Mouse (Mus musculus) liver, embryonic 15.5 days (tissue): ENCODE results near the gene Bivm. TPM values are rescaled to one million over a fixed set of nuclear protein-coding genes. Genes with fewer than 3 reads are reported as not detected.
A peak's percentile ranks its signal among the peaks of the same experiment; 100 is the strongest.

Experiments
- ATAC-seq: fragments of 200-750 bp; cut with Nextera tagmentation; 2 replicates; pipeline ENCODE4 v1.8.0; 2017; ENCODE audit warnings: moderate number of reproducible peaks, mild to moderate bottlenecking, moderate library complexity; ENCODE audit not compliant: insufficient read depth
- H3K27ac ChIP-seq: fragments of 300-500 bp; sonication (generic); replicated peaks from 2 replicates; pipeline ENCODE4 v1.5.1; 2015; ENCODE audit warnings: mild to moderate bottlenecking, inconsistent platforms
- H3K27me3 ChIP-seq: fragments of 300-500 bp; sonication (generic); 2 replicates; pipeline ENCODE4 v1.6.1; 2015; ENCODE audit warnings: mild to moderate bottlenecking, inconsistent platforms
- H3K36me3 ChIP-seq: fragments of 300-500 bp; sonication (generic); replicated peaks from 2 replicates; pipeline ENCODE4 v1.6.1; 2015; ENCODE audit warnings: moderate library complexity, mild to moderate bottlenecking, inconsistent platforms
- H3K4me1 ChIP-seq: fragments of 300-500 bp; sonication (generic); replicated peaks from 2 replicates; pipeline ENCODE4 v1.6.1; 2015; ENCODE audit warnings: inconsistent platforms
- H3K4me2 ChIP-seq: fragments of 300-500 bp; sonication (generic); 2 replicates; pipeline ENCODE4 v1.6.1; 2015; ENCODE audit warnings: moderate library complexity, mild to moderate bottlenecking, inconsistent platforms
- H3K4me3 ChIP-seq: fragments of 300-500 bp; sonication (generic); replicated peaks from 2 replicates; pipeline ENCODE4 v1.5.1; 2015; ENCODE audit warnings: mild to moderate bottlenecking, inconsistent platforms
- H3K9ac ChIP-seq: fragments of 300-500 bp; sonication (generic); 2 replicates; pipeline ENCODE4 v1.6.1; 2015; ENCODE audit warnings: moderate library complexity, mild to moderate bottlenecking, inconsistent platforms
- H3K9me3 ChIP-seq: fragments of 300-500 bp; sonication (generic); replicated peaks from 2 replicates; pipeline ENCODE4 v1.6.1; 2016; ENCODE audit warnings: inconsistent platforms
- WGBS: fragments of 180-500 bp; shearing (Covaris S2); methylation state at CpG from one replicate; pipeline ENCODE4 v1.1.7; 2015; ENCODE audit warnings: mixed read lengths; ENCODE audit not compliant: insufficient replicate concordance; 5-methylcytosine and 5-hydroxymethylcytosine counted together
- polyA plus RNA-seq: library from polyadenylated mRNA; unstranded; fragments of >200 nt; fragmentation: Nextera tagmentation; extraction: Ambion mirVana; gene quantifications from 2 replicates; pipeline ENCODE4 v1.2.1, GENCODE M21; 2015

Gene Bivm
- polyA plus RNA-seq, 1 experiment from 2014 or later: 3.6 TPM

- no peak overlapping the region for H3K27ac ChIP-seq
- peaks cover 10% of the 10 kb centered on the region for H3K36me3 ChIP-seq
- H3K27me3 ChIP-seq: no peaks in the 10 kb centered on the region
- H3K9ac ChIP-seq: no peak overlapping the region
- H3K4me1 ChIP-seq: no peaks in the 10 kb centered on the region
- no peaks in the 10 kb centered on the region for H3K9me3 ChIP-seq
- H3K4me2 ChIP-seq: no peak overlapping the region
- WGBS: 58% methylated on average over 4 of the region's 4 CpGs
- no peak overlapping the region for H3K4me3 ChIP-seq
- no peak for ATAC-seq
Measured at GRCm38 (mm10) chr1:44140232-44140631, 21.5 kb downstream of the Bivm start.

DNA sequence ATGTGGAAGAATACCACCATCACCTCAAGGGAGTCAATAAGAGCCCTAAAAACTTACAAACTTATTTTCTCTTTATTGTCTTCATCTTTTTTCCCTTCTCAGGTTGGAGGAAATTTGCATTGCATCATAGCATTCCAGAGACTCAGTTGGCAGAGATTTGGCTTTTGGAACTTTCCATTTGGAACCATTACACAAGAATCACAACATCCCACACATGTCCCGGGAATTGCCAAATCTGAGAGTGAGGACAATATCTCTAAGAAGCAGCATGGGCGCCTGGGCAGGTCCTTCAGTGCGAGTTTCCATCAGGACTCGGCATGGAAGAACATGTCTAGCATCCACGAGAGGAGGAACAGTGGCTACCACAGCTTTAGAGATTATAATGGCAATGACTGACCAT lies 24.0 kb downstream of the Bivm start:
- no peak for ATAC-seq
- Histone ChIP-seq H3K27ac (no peak overlapping the region), H3K36me3 (peaks cover 7% of the 10 kb centered on the region; the same call in 1 of the 2 replicates), H3K4me3 (no peak overlapping the region), H3K27me3 (no peaks in the 10 kb centered on the region), H3K9ac (no peak overlapping the region), H3K9me3 (no peaks in the 10 kb centered on the region), H3K4me2 (no peak overlapping the region), H3K4me1 (peaks cover 10% of the 10 kb centered on the region)
- 68% methylated on average over 5 of the region's 5 CpGs for WGBS

DNA sequence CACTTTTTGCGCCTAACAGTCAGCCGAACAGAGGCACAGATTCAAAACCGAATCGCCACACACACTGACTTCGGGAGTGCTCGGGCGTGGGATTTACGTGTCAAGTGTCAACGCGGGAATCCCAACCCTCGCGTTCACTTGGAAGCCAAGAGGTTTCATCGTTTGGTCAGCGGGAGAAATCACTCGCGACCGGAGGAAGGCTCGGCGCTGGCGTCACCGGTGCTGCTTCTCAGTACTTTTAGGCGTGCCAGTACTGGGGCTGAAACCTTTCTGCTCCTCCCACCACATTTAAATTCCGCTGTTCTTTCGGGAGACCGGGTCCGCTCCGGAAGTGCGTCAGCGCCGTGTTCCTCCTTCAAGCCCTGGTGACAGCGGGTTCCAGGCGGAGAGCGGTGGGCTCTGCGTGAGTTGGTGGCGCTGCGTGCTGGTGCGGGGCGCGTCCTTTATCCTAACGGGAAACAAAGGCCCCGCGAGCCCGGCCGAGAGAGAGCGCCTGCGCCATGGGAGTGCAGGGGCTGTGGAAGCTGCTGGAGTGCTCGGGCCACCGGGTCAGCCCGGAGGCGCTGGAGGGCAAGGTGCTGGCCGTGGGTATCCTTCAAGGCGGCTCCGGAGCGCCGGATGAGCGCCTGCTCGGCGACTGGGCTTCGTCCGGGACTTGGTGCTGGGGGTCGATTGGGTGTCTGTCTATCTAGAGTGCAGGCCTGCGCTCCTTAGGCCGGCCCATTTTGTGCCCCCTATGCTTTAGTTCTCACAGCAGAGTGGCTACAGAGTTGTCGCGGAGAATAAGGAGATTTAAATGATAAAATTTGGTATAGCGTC lies 29.0 kb downstream of the Bivm start, which contains the start of gene Ercc5:
Ercc5 (plus strand) TSS at position 182 of the 819 bp plus-strand sequence.
- H3K9me3 ChIP-seq: no peaks in the 10 kb centered on the region
- WGBS: under 1% methylated on average over 66 of the region's 66 CpGs
- H3K4me2 ChIP-seq: peak within 1 kb of the TSS; percentile 89
- H3K36me3 ChIP-seq: 0 out of 2 replicates have a peak, but pooled peaks cover 5% of the 10 kb centered on the region
- H3K4me1 ChIP-seq: peaks cover 18% of the 10 kb centered on the region
- no peaks in the 10 kb centered on the region for H3K27me3 ChIP-seq
- ATAC-seq: peak; percentile 97
- H3K27ac ChIP-seq: peak within 1 kb of the TSS; percentile 88
- H3K4me3 ChIP-seq: peak within 1 kb of the TSS; percentile 95
- H3K9ac ChIP-seq: peak within 1 kb of the TSS; percentile 89

GRCm38 (mm10) chr1:44148706-44149105 lies 29.9 kb downstream of the Bivm start:
- no peak for ATAC-seq
- H3K27me3 ChIP-seq: no peaks in the 10 kb centered on the region
- 39% methylated on average over 6 of the region's 6 CpGs for WGBS
- peak overlapping the region; percentile 89 for H3K4me2 ChIP-seq
- H3K36me3 ChIP-seq: no peaks in the 10 kb centered on the region
- peak overlapping the region; percentile 88; the same call in 1 of the 2 replicates for H3K27ac ChIP-seq
- peak overlapping the region; percentile 89; the same call in 1 of the 2 replicates for H3K9ac ChIP-seq
- no peaks in the 10 kb centered on the region for H3K9me3 ChIP-seq
- H3K4me3 ChIP-seq: peak overlapping the region; percentile 95
- H3K4me1 ChIP-seq: peaks cover 18% of the 10 kb centered on the region

DNA sequence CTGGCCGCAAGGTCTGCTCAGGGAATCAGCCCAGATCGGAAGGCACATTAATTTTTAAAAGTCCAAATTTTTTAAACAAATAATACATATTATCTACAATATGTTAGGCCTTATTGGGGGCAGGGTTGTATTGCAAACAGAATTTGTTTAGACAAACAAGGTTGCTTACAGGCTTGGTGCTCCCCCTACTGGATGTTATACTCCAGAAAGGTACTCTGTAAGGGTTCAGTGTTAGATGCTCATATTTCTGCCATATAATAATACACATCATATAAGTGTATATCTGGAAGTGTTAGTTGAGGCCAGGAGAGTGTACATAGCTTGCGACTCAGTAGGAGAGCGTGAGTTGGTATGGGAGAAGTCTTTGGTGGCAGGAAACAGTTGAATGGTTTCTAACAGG lies 36.5 kb downstream of the Bivm start:
- H3K4me2 ChIP-seq: no peak overlapping the region
- peaks cover 18% of the 10 kb centered on the region for H3K36me3 ChIP-seq
- 79% methylated on average over 4 of the region's 4 CpGs for WGBS
- no peak overlapping the region for H3K4me3 ChIP-seq
- H3K9ac ChIP-seq: no peak overlapping the region
- no peak overlapping the region for H3K27ac ChIP-seq
- no peak for ATAC-seq
- H3K27me3 ChIP-seq: no peaks in the 10 kb centered on the region
- no peaks in the 10 kb centered on the region for H3K4me1 ChIP-seq
- H3K9me3 ChIP-seq: no peaks in the 10 kb centered on the region

DNA sequence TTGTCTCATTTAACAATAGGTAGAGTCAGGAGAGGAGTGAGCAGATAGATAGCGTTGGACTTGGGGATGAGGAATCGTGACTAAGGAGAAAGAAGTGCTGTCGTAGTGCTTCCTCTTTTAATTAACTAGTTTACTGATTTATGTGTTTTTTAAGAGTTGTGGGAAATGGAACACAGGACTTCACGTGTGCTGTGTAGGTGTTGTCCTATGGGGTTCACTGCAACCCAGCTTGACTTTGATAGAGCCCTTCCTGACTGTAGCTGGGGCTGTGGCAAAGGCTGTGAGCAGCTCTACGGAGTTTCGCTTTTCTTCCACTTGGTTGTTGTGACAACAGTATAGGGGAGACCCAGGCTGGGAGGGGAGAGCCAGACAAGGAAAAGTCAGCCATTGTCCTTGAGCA lies 39.6 kb downstream of the Bivm start:
- no peak overlapping the region for H3K9ac ChIP-seq
- H3K4me1 ChIP-seq: no peaks in the 10 kb centered on the region
- ATAC-seq: no peak
- WGBS: 55% methylated on average over 6 of the region's 6 CpGs
- H3K9me3 ChIP-seq: no peaks in the 10 kb centered on the region
- H3K27me3 ChIP-seq: no peaks in the 10 kb centered on the region
- H3K4me2 ChIP-seq: no peak overlapping the region
- peaks cover 37% of the 10 kb centered on the region for H3K36me3 ChIP-seq
- no peak overlapping the region for H3K4me3 ChIP-seq
- H3K27ac ChIP-seq: no peak overlapping the region

- WGBS: 82% methylated on average over 6 of the region's 6 CpGs
- no peaks in the 10 kb centered on the region for H3K9me3 ChIP-seq
- peaks cover 52% of the 10 kb centered on the region for H3K36me3 ChIP-seq
Measured at GRCm38 (mm10) chr1:44161818-44162217, 43.1 kb downstream of the Bivm start.

DNA sequence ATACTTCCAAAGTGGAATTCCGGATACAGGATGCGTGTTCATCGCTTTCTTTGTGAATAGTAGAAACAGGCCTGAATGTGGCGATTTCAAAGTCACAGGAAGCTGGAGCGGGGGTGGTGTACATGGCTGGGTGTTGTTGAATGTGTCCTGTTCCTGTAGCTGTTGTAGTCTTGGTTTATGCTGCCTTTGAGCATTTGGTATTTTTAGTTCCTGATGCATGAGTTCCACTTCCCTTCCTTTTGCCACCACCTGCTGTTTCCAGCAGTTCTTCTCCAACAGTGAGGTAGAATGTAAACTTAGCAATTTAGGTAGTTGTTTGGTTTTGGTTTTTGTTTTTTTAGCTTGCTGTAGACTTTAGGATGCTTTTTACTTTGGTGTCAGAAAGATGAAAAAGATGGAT lies 43.6 kb downstream of the Bivm start:
- 79% methylated on average over 5 of the region's 5 CpGs for WGBS

More at GRCm38 (mm10) chr1:44161818-44162217, 43.1 kb downstream of the Bivm start:
- H3K27me3 ChIP-seq: no peaks in the 10 kb centered on the region
- H3K9ac ChIP-seq: no peak overlapping the region
- H3K4me1 ChIP-seq: no peaks in the 10 kb centered on the region
- no peak overlapping the region for H3K27ac ChIP-seq
- no peak overlapping the region for H3K4me3 ChIP-seq
- H3K4me2 ChIP-seq: no peak overlapping the region
- no peak for ATAC-seq

GRCm38 (mm10) chr1:44167859-44168383 lies 49.2 kb downstream of the Bivm start:
- Histone ChIP-seq H3K36me3 (peaks cover 46% of the 10 kb centered on the region), H3K4me3 (no peak overlapping the region), H3K4me1 (no peaks in the 10 kb centered on the region), H3K9ac (no peak overlapping the region), H3K9me3 (no peaks in the 10 kb centered on the region), H3K27ac (no peak overlapping the region), H3K4me2 (no peak overlapping the region), H3K27me3 (no peaks in the 10 kb centered on the region)
- ATAC-seq: no peak
- WGBS: 72% methylated on average over 3 of the region's 3 CpGs

More for the DNA sequence above, 43.6 kb downstream of the Bivm start:
- Histone ChIP-seq H3K9ac (no peak overlapping the region), H3K36me3 (peaks cover 57% of the 10 kb centered on the region), H3K9me3 (no peaks in the 10 kb centered on the region), H3K4me2 (no peak overlapping the region), H3K27me3 (no peaks in the 10 kb centered on the region), H3K4me3 (no peak overlapping the region), H3K27ac (no peak overlapping the region), H3K4me1 (no peaks in the 10 kb centered on the region)
- no peak for ATAC-seq

GRCm38 (mm10) chr1:44172656-44173055 lies 53.9 kb downstream of the Bivm start:
- Histone ChIP-seq H3K9me3 (no peaks in the 10 kb centered on the region), H3K4me1 (no peaks in the 10 kb centered on the region), H3K4me2 (no peak overlapping the region), H3K4me3 (no peak overlapping the region), H3K9ac (no peak overlapping the region), H3K36me3 (peaks cover 46% of the 10 kb centered on the region), H3K27me3 (no peaks in the 10 kb centered on the region), H3K27ac (no peak overlapping the region)
- ATAC-seq: no peak
- WGBS: 75% methylated on average over 4 of the region's 4 CpGs

DNA sequence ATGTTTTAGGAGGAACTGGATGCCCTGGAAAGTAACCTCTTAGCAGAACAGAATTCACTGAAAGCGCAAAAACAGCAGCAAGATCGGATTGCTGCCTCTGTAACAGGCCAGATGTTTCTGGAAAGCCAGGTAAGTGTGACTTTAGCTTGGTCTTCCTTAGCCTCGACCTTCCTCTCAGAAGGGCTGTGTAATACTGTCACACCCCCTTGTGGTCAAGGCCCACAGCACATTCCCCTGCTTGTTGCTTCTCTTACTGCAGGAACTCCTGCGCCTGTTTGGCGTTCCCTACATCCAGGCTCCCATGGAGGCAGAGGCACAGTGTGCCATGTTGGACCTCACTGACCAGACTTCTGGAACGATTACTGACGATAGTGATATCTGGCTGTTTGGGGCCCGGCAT lies 55.1 kb downstream of the Bivm start:
- Histone ChIP-seq H3K4me1 (no peaks in the 10 kb centered on the region), H3K9me3 (no peaks in the 10 kb centered on the region), H3K36me3 (peaks cover 42% of the 10 kb centered on the region), H3K27me3 (no peaks in the 10 kb centered on the region), H3K27ac (no peak overlapping the region), H3K9ac (no peak overlapping the region), H3K4me2 (no peak overlapping the region), H3K4me3 (no peak overlapping the region)
- WGBS: 73% methylated on average over 8 of the region's 8 CpGs
- ATAC-seq: no peak
